Mouse (Mus musculus): ENCODE measurements around the gene Ppp1r12a. TPM values are rescaled to one million over a fixed set of nuclear protein-coding genes. Genes with fewer than 3 reads are reported as not detected.

The Ppp1r12a gene
- polyA plus RNA-seq, 1 experiment from 2014 or later = 82.9 TPM

DNA sequence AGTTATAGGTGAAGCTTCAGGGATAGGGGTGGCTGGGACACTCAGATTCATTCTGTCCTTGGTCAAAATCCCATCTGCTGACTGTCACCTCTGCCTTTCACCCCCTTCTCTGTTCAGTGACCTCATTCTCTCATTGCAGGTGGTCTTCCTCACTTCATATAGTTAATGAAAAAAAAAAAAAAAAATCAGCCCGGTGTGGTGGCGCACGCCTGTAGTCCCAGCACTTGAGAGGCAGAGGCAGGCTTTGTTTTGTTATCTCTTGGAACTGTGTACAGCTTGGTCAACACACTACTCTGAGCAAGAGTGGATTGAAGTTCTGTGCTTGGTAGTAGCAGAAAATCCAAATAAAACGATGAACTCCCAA, 125.4 kb downstream of the Ppp1r12a start:
- Histone ChIP-seq H3K27me3 (replicated peaks; ENCODE audit: insufficient read depth, low read length) (no peaks in the 10 kb centered on the region), H3K9ac (replicated peaks; ENCODE audit: low read depth) (no peak overlapping the region), H3K27ac (ENCODE audit: low read length) (no peak overlapping the region), H3K9me3 (ENCODE audit: low read length) (no peaks in the 10 kb centered on the region), H3K4me3 (ENCODE audit: low read depth, low read length) (no peak overlapping the region), H3K4me1 (ENCODE audit: insufficient read depth, low read depth, low read length) (no peaks in the 10 kb centered on the region), H3K36me3 (ENCODE audit: insufficient read depth, low read length) (no peaks in the 10 kb centered on the region), H3K4me2 (replicated peaks; ENCODE audit: low read depth, low read length) (no peak overlapping the region)
- TF ChIP-seq CTCF (IDR thresholded peaks at IDR 0.05) = no peak
- no peak for TF ChIP-seq EP300 (IDR thresholded peaks at IDR 0.05)
- DNase-seq (ENCODE audit: low spot score) = no peak
- WGBS = 37% methylated on average over 4 of the region's 4 CpGs
- no peak for ATAC-seq

- TF ChIP-seq CTCF (IDR thresholded peaks at IDR 0.05) (no peak), EP300 (IDR thresholded peaks at IDR 0.05) (no peak)
- no peak overlapping the region for H3K27ac ChIP-seq (ENCODE audit: low read length)
- H3K4me3 ChIP-seq (ENCODE audit: low read depth, low read length) = no peak overlapping the region
- H3K4me2 ChIP-seq (replicated peaks; ENCODE audit: low read depth, low read length) = no peak overlapping the region
- 92% methylated on average over 13 of the region's 13 CpGs for WGBS
- no peaks in the 10 kb centered on the region for H3K9me3 ChIP-seq (ENCODE audit: low read length)
- H3K4me1 ChIP-seq (ENCODE audit: insufficient read depth, low read depth, low read length) = no peaks in the 10 kb centered on the region
- H3K36me3 ChIP-seq (ENCODE audit: insufficient read depth, low read length) = no peaks in the 10 kb centered on the region
- H3K9ac ChIP-seq (replicated peaks; ENCODE audit: low read depth) = no peak overlapping the region
- H3K27me3 ChIP-seq (replicated peaks; ENCODE audit: insufficient read depth, low read length) = no peaks in the 10 kb centered on the region
- ATAC-seq (no peak), DNase-seq (ENCODE audit: low spot score) (no peak)
Measured at GRCm38 (mm10) chr10:108290046-108290445, 128.1 kb downstream of the Ppp1r12a start.

DNA sequence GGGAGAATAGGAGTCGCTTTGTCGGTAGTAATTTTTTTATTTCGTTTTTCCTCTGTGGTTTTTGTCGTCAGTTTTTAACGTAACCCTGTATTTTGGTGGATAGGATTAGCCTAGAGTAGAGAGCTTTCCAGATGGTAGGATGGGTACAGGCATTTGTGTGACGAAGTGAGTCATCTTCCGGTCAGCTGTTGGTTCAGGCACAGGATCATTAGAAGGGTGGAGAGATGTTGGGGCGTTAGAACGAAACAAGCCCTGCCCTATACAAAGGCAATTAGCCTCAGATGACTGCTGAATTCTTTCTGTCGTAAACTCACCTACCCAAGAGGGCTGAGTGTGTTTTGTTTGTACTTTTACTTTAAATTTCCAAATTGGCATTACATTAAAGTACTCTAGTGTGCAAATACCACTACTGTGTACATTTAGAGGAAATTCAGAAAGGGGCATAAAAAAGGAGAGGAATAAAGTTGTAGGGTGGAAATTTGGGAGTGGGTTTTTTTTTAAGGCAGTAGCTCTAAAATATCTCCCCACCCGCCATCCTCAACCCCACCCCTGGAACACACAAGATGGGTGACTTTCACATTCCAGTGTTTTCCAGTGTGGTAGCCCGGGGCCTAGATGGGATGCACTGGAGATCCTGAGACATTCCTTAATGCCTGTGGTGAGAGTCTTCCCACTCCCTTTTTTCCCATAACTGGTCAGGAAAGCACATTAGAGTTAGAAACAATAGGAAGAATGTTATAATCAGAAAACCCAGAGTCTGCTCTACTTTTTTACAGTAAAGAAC, 129.9 kb downstream of the Ppp1r12a start:
- Histone ChIP-seq H3K4me3 (ENCODE audit: low read depth, low read length) (no peak overlapping the region), H3K4me2 (replicated peaks; ENCODE audit: low read depth, low read length) (no peak overlapping the region), H3K4me1 (ENCODE audit: insufficient read depth, low read depth, low read length) (no peaks in the 10 kb centered on the region), H3K27me3 (replicated peaks; ENCODE audit: insufficient read depth, low read length) (no peaks in the 10 kb centered on the region), H3K9me3 (ENCODE audit: low read length) (no peaks in the 10 kb centered on the region), H3K9ac (replicated peaks; ENCODE audit: low read depth) (no peak overlapping the region), H3K36me3 (ENCODE audit: insufficient read depth, low read length) (no peaks in the 10 kb centered on the region), H3K27ac (ENCODE audit: low read length) (no peak overlapping the region)
- 71% methylated on average over 12 of the region's 12 CpGs for WGBS
- ATAC-seq (no peak), DNase-seq (ENCODE audit: low spot score) (no peak)
- TF ChIP-seq CTCF (IDR thresholded peaks at IDR 0.05) (no peak), EP300 (IDR thresholded peaks at IDR 0.05) (no peak)

- TF ChIP-seq EP300 (IDR thresholded peaks at IDR 0.05) (no peak), CTCF (IDR thresholded peaks at IDR 0.05) (no peak)
- no peaks in the 10 kb centered on the region for H3K27me3 ChIP-seq (replicated peaks; ENCODE audit: insufficient read depth, low read length)
- WGBS = 86% methylated on average over 4 of the region's 4 CpGs
- no peak overlapping the region for H3K27ac ChIP-seq (ENCODE audit: low read length)
- H3K4me2 ChIP-seq (replicated peaks; ENCODE audit: low read depth, low read length) = no peak overlapping the region
- no peaks in the 10 kb centered on the region for H3K9me3 ChIP-seq (ENCODE audit: low read length)
- no peak overlapping the region for H3K4me3 ChIP-seq (ENCODE audit: low read depth, low read length)
- H3K9ac ChIP-seq (replicated peaks; ENCODE audit: low read depth) = no peak overlapping the region
- ATAC-seq (no peak), DNase-seq (ENCODE audit: low spot score) (no peak)
- H3K36me3 ChIP-seq (ENCODE audit: insufficient read depth, low read length) = no peaks in the 10 kb centered on the region
- no peaks in the 10 kb centered on the region for H3K4me1 ChIP-seq (ENCODE audit: insufficient read depth, low read depth, low read length)
Measured at GRCm38 (mm10) chr10:108292651-108293050, 130.7 kb downstream of the Ppp1r12a start.

GRCm38 (mm10) chr10:108293620-108294195, 131.7 kb downstream of the Ppp1r12a start:
- 81% methylated on average over 16 of the region's 16 CpGs for WGBS
- no peaks in the 10 kb centered on the region for H3K9me3 ChIP-seq (ENCODE audit: low read length)
- H3K27me3 ChIP-seq (replicated peaks; ENCODE audit: insufficient read depth, low read length) = no peaks in the 10 kb centered on the region
- TF ChIP-seq CTCF (IDR thresholded peaks at IDR 0.05) (no peak), EP300 (IDR thresholded peaks at IDR 0.05) (no peak)
- H3K9ac ChIP-seq (replicated peaks; ENCODE audit: low read depth) = no peak overlapping the region
- H3K36me3 ChIP-seq (ENCODE audit: insufficient read depth, low read length) = no peaks in the 10 kb centered on the region
- DNase-seq (ENCODE audit: low spot score) (no peak), ATAC-seq (no peak)
- no peaks in the 10 kb centered on the region for H3K4me1 ChIP-seq (ENCODE audit: insufficient read depth, low read depth, low read length)
- no peak overlapping the region for H3K4me2 ChIP-seq (replicated peaks; ENCODE audit: low read depth, low read length)
- H3K4me3 ChIP-seq (ENCODE audit: low read depth, low read length) = no peak overlapping the region
- H3K27ac ChIP-seq (ENCODE audit: low read length) = no peak overlapping the region

- ATAC-seq (no peak), DNase-seq (ENCODE audit: low spot score) (no peak)
- no peaks in the 10 kb centered on the region for H3K27me3 ChIP-seq (replicated peaks; ENCODE audit: insufficient read depth, low read length)
- no peak overlapping the region for H3K9ac ChIP-seq (replicated peaks; ENCODE audit: low read depth)
- TF ChIP-seq EP300 (IDR thresholded peaks at IDR 0.05) = no peak
- TF ChIP-seq CTCF (IDR thresholded peaks at IDR 0.05) = no peak
- no peak overlapping the region for H3K27ac ChIP-seq (ENCODE audit: low read length)
- no peaks in the 10 kb centered on the region for H3K4me1 ChIP-seq (ENCODE audit: insufficient read depth, low read depth, low read length)
- no peak overlapping the region for H3K4me2 ChIP-seq (replicated peaks; ENCODE audit: low read depth, low read length)
- H3K4me3 ChIP-seq (ENCODE audit: low read depth, low read length) = no peak overlapping the region
- no peaks in the 10 kb centered on the region for H3K36me3 ChIP-seq (ENCODE audit: insufficient read depth, low read length)
- H3K9me3 ChIP-seq (ENCODE audit: low read length) = no peaks in the 10 kb centered on the region
- 86% methylated on average over 7 of the region's 7 CpGs for WGBS
Measured at GRCm38 (mm10) chr10:108294766-108295165, 132.8 kb downstream of the Ppp1r12a start.
